Mouse (Mus musculus) MEL (cell line): Measurements from ENCODE around the gene Rdh13. TPM values are rescaled to one million over a fixed set of nuclear protein-coding genes. Genes with fewer than 3 reads are reported as not detected.

Source experiments
- DNase-seq: peaks from one replicate; pipeline ENCODE4 v3.0.0; 2011; ENCODE audit warnings: low read depth, low spot score
- H3K27ac ChIP-seq: 2 replicates; pipeline ENCODE4 v1.5.1; 2012; ENCODE audit warnings: low read depth, mild to moderate bottlenecking, control low read depth, low read length, moderate library complexity; ENCODE audit not compliant: control insufficient read depth
- H3K27me3 ChIP-seq, 2 experiments: fragments of 150-350 bp in 1 of 2; sonication (generic) in 1 of 2; 2 replicates each; pipeline ENCODE4 v1.6.1; 2012; ENCODE audit warnings: low read length in 2 of 2, mild to moderate bottlenecking in 2 of 2, improper control_type of control experiment in 1 of 2, moderate library complexity in 1 of 2; ENCODE audit not compliant: insufficient read depth in 2 of 2, control insufficient read depth in 1 of 2
- H3K36me3 ChIP-seq, 2 experiments: 2 replicates each; pipeline ENCODE4 v1.6.1; 2012 to 2014; ENCODE audit warnings: low read length in 2 of 2, improper control_type of control experiment in 1 of 2, inconsistent platforms in 1 of 2, mild to moderate bottlenecking in 1 of 2; ENCODE audit not compliant: insufficient read depth in 2 of 2, control insufficient read depth in 1 of 2
- H3K4me1 ChIP-seq, 2 experiments: fragments of 150-350 bp in 1 of 2; sonication (generic) in 1 of 2; 2 replicates each; pipeline ENCODE4 v1.6.1; 2012; ENCODE audit warnings: low read length in 2 of 2, improper control_type of control experiment in 1 of 2, mild to moderate bottlenecking in 1 of 2; ENCODE audit not compliant: insufficient read depth in 2 of 2, control insufficient read depth in 1 of 2
- H3K4me3 ChIP-seq, 2 experiments: fragments of 150-350 bp in 1 of 2; sonication (generic) in 1 of 2; 2 replicates each; pipeline ENCODE4 v1.5.1; 2012; ENCODE audit warnings: low read depth in 2 of 2, low read length in 2 of 2, mild to moderate bottlenecking in 2 of 2, moderate library complexity in 2 of 2, control low read depth in 1 of 2, improper control_type of control experiment in 1 of 2; ENCODE audit not compliant: control insufficient read depth in 1 of 2, insufficient read depth in 1 of 2
- H3K79me2 ChIP-seq: 2 replicates; pipeline ENCODE4 v1.6.1; 2012; ENCODE audit warnings: mild to moderate bottlenecking, low read length, moderate library complexity; ENCODE audit not compliant: control insufficient read depth, poor library complexity, insufficient read depth
- H3K9ac ChIP-seq: 2 replicates; pipeline ENCODE4 v1.6.1; 2012; ENCODE audit warnings: low read depth, mild to moderate bottlenecking, control low read depth, low read length, moderate library complexity; ENCODE audit not compliant: control insufficient read depth, poor library complexity, severe bottlenecking
- H3K9me3 ChIP-seq: fragments of 150-350 bp; sonication (generic); replicated peaks from 2 replicates; pipeline ENCODE4 v1.6.1; 2012; ENCODE audit warnings: mild to moderate bottlenecking, low read length, improper control_type of control experiment, moderate library complexity; ENCODE audit not compliant: insufficient read depth
- BHLHE40 ChIP-seq: IDR thresholded peaks from 2 replicates; pipeline ENCODE4 v1.6.1; 2012; ENCODE audit warnings: low read depth, mild to moderate bottlenecking, inconsistent platforms, low read length, improper control_type of control experiment, borderline replicate concordance
- CHD2 ChIP-seq: IDR thresholded peaks from 2 replicates; pipeline ENCODE4 v1.6.1; 2011; ENCODE audit warnings: low read length, improper control_type of control experiment
- CTCF ChIP-seq, 3 experiments: IDR thresholded peaks in 2 of 3; conservative IDR thresholded peaks in 1 of 3; 2 replicates each; pipeline ENCODE4 v1.5.1; 2011 to 2012; ENCODE audit warnings: low read length in 3 of 3, low read depth in 2 of 3, mild to moderate bottlenecking in 2 of 3, improper control_type of control experiment in 1 of 3, inconsistent platforms in 1 of 3, mixed read lengths in 1 of 3, moderate library complexity in 1 of 3; ENCODE audit not compliant: control insufficient read depth in 1 of 3, insufficient read depth in 1 of 3, poor library complexity in 1 of 3, severe bottlenecking in 1 of 3
- E2F4 ChIP-seq: IDR thresholded peaks from 2 replicates; pipeline ENCODE4 v1.6.1; 2011; ENCODE audit warnings: low read depth, low read length, improper control_type of control experiment, borderline replicate concordance
- ELF1 ChIP-seq: IDR thresholded peaks from 2 replicates; pipeline ENCODE4 v1.6.1; 2014; ENCODE audit warnings: low read depth, mild to moderate bottlenecking, inconsistent platforms, low read length, improper control_type of control experiment, moderate library complexity
- EP300 ChIP-seq, 2 experiments: IDR thresholded peaks; 2 replicates each; pipeline ENCODE4 v1.6.1; 2011; ENCODE audit warnings: improper control_type of control experiment in 2 of 2, low read length in 2 of 2, low read depth in 1 of 2, mild to moderate bottlenecking in 1 of 2
- ETS1 ChIP-seq: IDR thresholded peaks from 2 replicates; pipeline ENCODE4 v1.6.1; 2012; ENCODE audit warnings: low read depth, mild to moderate bottlenecking, inconsistent platforms, low read length, improper control_type of control experiment, moderate library complexity
- GATA1 ChIP-seq: IDR thresholded peaks from 2 replicates; pipeline ENCODE4 v1.6.1; 2011; ENCODE audit warnings: low read depth, low read length, improper control_type of control experiment
- HCFC1 ChIP-seq: IDR thresholded peaks from 2 replicates; pipeline ENCODE4 v1.6.1; 2012; ENCODE audit warnings: low read depth, mild to moderate bottlenecking, inconsistent platforms, low read length, improper control_type of control experiment, moderate library complexity
- JUND ChIP-seq: IDR thresholded peaks from 2 replicates; pipeline ENCODE4 v1.6.1; 2011; ENCODE audit warnings: low read depth, mild to moderate bottlenecking, improper control_type of control experiment, low read length
- KAT2A ChIP-seq: conservative IDR thresholded peaks from 2 replicates; pipeline ENCODE4 v1.6.1; 2012; ENCODE audit warnings: low read depth, low read length, improper control_type of control experiment, inconsistent platforms
- MAFK ChIP-seq: IDR thresholded peaks from 2 replicates; pipeline ENCODE4 v1.6.1; 2011; ENCODE audit warnings: low read depth, mild to moderate bottlenecking, low read length, improper control_type of control experiment, borderline replicate concordance
- MAX ChIP-seq: IDR thresholded peaks from 2 replicates; pipeline ENCODE4 v1.6.1; 2011; ENCODE audit warnings: low read length, improper control_type of control experiment
- MAZ ChIP-seq: IDR thresholded peaks from 2 replicates; pipeline ENCODE4 v1.6.1; 2012; ENCODE audit warnings: low read depth, mild to moderate bottlenecking, inconsistent platforms, low read length, improper control_type of control experiment
- MEF2A ChIP-seq: IDR thresholded peaks from 2 replicates; pipeline ENCODE4 v1.6.1; 2014; ENCODE audit warnings: low read depth, mild to moderate bottlenecking, inconsistent platforms, low read length, improper control_type of control experiment; ENCODE audit not compliant: poor library complexity, insufficient replicate concordance, severe bottlenecking; ENCODE audit errors: extremely low read depth
- MXI1 ChIP-seq: IDR thresholded peaks from 2 replicates; pipeline ENCODE4 v1.6.1; 2011; ENCODE audit warnings: mild to moderate bottlenecking, low read depth, low read length, improper control_type of control experiment
- MYC ChIP-seq: IDR thresholded peaks from 2 replicates; pipeline ENCODE4 v1.6.1; 2011; ENCODE audit warnings: low read depth, mild to moderate bottlenecking, low read length, improper control_type of control experiment, moderate library complexity
- POLR2A ChIP-seq, 2 experiments: IDR thresholded peaks; 2 replicates each; pipeline ENCODE4 v1.6.1; 2011 to 2012; ENCODE audit warnings: low read length in 2 of 2, mild to moderate bottlenecking in 2 of 2, control low read depth in 1 of 2, improper control_type of control experiment in 1 of 2, low read depth in 1 of 2, moderate library complexity in 1 of 2; ENCODE audit not compliant: control insufficient read depth in 1 of 2, insufficient read depth in 1 of 2, poor library complexity in 1 of 2
- POLR2AphosphoS2 ChIP-seq: IDR thresholded peaks from 2 replicates; pipeline ENCODE4 v1.6.1; 2011; ENCODE audit warnings: low read length, improper control_type of control experiment
- POLR2AphosphoS5 ChIP-seq: IDR thresholded peaks from 2 replicates; pipeline ENCODE4 v1.6.1; 2012; ENCODE audit warnings: low read depth, borderline replicate concordance, mild to moderate bottlenecking, inconsistent platforms, low read length, moderate library complexity, mixed read lengths
- RAD21 ChIP-seq: IDR thresholded peaks from 2 replicates; pipeline ENCODE4 v1.6.1; 2011; ENCODE audit warnings: mild to moderate bottlenecking, low read depth, low read length, improper control_type of control experiment
- SIN3A ChIP-seq: IDR thresholded peaks from 2 replicates; pipeline ENCODE4 v1.6.1; 2012; ENCODE audit warnings: low read length, improper control_type of control experiment, inconsistent platforms
- SMC3 ChIP-seq: IDR thresholded peaks from 2 replicates; pipeline ENCODE4 v1.6.1; 2011; ENCODE audit warnings: low read depth, low read length, improper control_type of control experiment
- TAL1 ChIP-seq: IDR thresholded peaks from 2 replicates; pipeline ENCODE4 v1.6.1; 2012; ENCODE audit warnings: mild to moderate bottlenecking, inconsistent platforms, low read length, moderate library complexity, mixed read lengths
- TCF12 ChIP-seq: IDR thresholded peaks from 2 replicates; pipeline ENCODE4 v1.6.1; 2014; ENCODE audit warnings: low read depth, mild to moderate bottlenecking, inconsistent platforms, low read length, improper control_type of control experiment, moderate library complexity
- UBTF ChIP-seq: IDR thresholded peaks from 2 replicates; pipeline ENCODE4 v1.6.1; 2012; ENCODE audit warnings: low read depth, mild to moderate bottlenecking, inconsistent platforms, low read length, improper control_type of control experiment, moderate library complexity, borderline replicate concordance; ENCODE audit not compliant: insufficient read depth
- ZC3H11A ChIP-seq: IDR thresholded peaks from 2 replicates; pipeline ENCODE4 v1.6.1; 2012; ENCODE audit warnings: low read depth, mild to moderate bottlenecking, inconsistent platforms, low read length, improper control_type of control experiment
- ZKSCAN1 ChIP-seq: IDR thresholded peaks from 2 replicates; pipeline ENCODE4 v1.6.1; 2012; ENCODE audit warnings: low read depth, mild to moderate bottlenecking, inconsistent platforms, low read length, improper control_type of control experiment, moderate library complexity
- ZMIZ1 ChIP-seq: IDR thresholded peaks from 2 replicates; pipeline ENCODE4 v1.6.1; 2012; ENCODE audit warnings: low read depth, mild to moderate bottlenecking, inconsistent platforms, low read length, improper control_type of control experiment, moderate library complexity
- polyA plus RNA-seq, 2 experiments: library from polyadenylated mRNA; stranded (reverse) in 1 of 2; unstranded in 1 of 2; fragments of >175 nt in 1 of 2; fragments of >200 nt in 1 of 2; gene quantifications; 2 replicates each; pipeline versions ENCODE4 v1.2.1 to v1.2.4; 2012; ENCODE audit warnings: low replicate concordance in 2 of 2, low read depth in 1 of 2; ENCODE audit not compliant: insufficient read length in 2 of 2, insufficient read depth in 1 of 2, missing spikeins in 1 of 2
- total RNA-seq: library from RNA; depleted of rRNA; stranded (reverse); fragments of 300-350 nt; gene quantifications from 2 replicates; pipeline ENCODE4 v1.2.3, GENCODE M21; 2012

Rdh13 gene
- total and polyA plus RNA-seq, 3 experiments: 24.0 to 46.4 TPM; not detected in 1

GRCm38 (mm10) chr7:4482281-4482680, 36.8 kb upstream of the Rdh13 start:
- TF ChIP-seq JUND (no peak), CHD2 (no peak), MAZ (no peak), GATA1 (no peak), SIN3A (no peak), MEF2A (no peak), MAX (no peak), KAT2A (no peak), ZKSCAN1 (no peak), POLR2AphosphoS2 (no peak), MXI1 (no peak), BHLHE40 (no peak), MAFK (no peak), HCFC1 (no peak)
- H3K9ac ChIP-seq: no peak overlapping the region
- H3K79me2 ChIP-seq: no peaks in the 10 kb centered on the region
- DNase-seq: no peak
- H3K9me3 ChIP-seq: no peaks in the 10 kb centered on the region
- H3K36me3 ChIP-seq: no peaks in the 10 kb centered on the region; a peak in 1 of 4 replicates
- H3K4me1 ChIP-seq: no peaks in the 10 kb centered on the region
- no peak overlapping the region for H3K27ac ChIP-seq
- H3K27me3 ChIP-seq: no peaks in the 10 kb centered on the region
- H3K4me3 ChIP-seq: no peak overlapping the region

GRCm38 (mm10) chr7:4479674-4480073, 34.2 kb upstream of the Rdh13 start:
- DNase-seq: peak; percentile 58
- no peaks in the 10 kb centered on the region for H3K27me3 ChIP-seq
- H3K9ac ChIP-seq: no peak overlapping the region
- TF ChIP-seq RAD21 (peak; percentile 34), ZC3H11A (peak; percentile 31; the same call in 1 of the 2 replicates), CTCF (IDR thresholded peaks at IDR 0.05 in 2 of 3, conservative IDR thresholded peaks at IDR 0.05 in 1 of 3; ENCODE audit: control insufficient read depth in 1 of 3, insufficient read depth in 1 of 3, low read depth in 2 of 3, low read length in 3 of 3, poor library complexity in 1 of 3, severe bottlenecking in 1 of 3) (peak; percentile 47 to 65 (median 55)), BHLHE40 (no peak), TAL1 (no peak), TCF12 (no peak), JUND (no peak), MYC (no peak), UBTF (no peak), SMC3 (peak; percentile 76), E2F4 (no peak), POLR2A (IDR thresholded peaks at IDR 0.05; ENCODE audit: control insufficient read depth in 1 of 2, insufficient read depth in 1 of 2, low read depth in 1 of 2, low read length in 2 of 2, poor library complexity in 1 of 2) (no peak; a peak in 1 of 4 replicates), POLR2AphosphoS5 (no peak), MEF2A (no peak), ETS1 (no peak), ELF1 (no peak), ZMIZ1 (no peak), EP300 (IDR thresholded peaks at IDR 0.05; ENCODE audit: low read depth in 1 of 2, low read length in 2 of 2) (no peak), MAZ (no peak)
- no peaks in the 10 kb centered on the region for H3K79me2 ChIP-seq
- H3K27ac ChIP-seq: no peak overlapping the region
- H3K4me3 ChIP-seq: no peak overlapping the region
- H3K9me3 ChIP-seq: no peaks in the 10 kb centered on the region
- H3K36me3 ChIP-seq: no peaks in the 10 kb centered on the region
- H3K4me1 ChIP-seq: no peaks in the 10 kb centered on the region
